Mouse (Mus musculus): Measurements from ENCODE around the gene Prdm16.

Gene Prdm16

DNA sequence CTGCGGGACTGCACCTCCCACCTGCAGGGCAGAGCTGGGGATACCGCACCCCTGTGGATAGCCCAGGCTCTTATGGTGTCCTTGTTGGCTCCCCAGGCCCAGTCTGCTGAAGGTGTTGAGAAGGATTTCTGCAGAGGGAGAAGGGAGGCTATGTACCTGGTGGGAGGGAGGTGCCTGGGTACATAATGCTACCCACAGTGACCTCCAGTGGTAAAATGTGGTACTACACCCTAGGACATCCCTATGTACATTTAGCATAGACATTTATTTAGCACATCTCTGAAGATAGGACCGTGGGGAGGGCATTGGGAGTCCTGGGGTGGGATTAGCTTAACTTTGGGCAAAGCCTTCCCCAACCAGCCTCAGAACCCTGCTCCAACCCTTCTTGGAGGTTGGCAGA is 363.7 kb downstream of the Prdm16 start:
- peak; percentile 85 for DNase-seq (ENCODE audit: low read depth, low spot score)

DNA sequence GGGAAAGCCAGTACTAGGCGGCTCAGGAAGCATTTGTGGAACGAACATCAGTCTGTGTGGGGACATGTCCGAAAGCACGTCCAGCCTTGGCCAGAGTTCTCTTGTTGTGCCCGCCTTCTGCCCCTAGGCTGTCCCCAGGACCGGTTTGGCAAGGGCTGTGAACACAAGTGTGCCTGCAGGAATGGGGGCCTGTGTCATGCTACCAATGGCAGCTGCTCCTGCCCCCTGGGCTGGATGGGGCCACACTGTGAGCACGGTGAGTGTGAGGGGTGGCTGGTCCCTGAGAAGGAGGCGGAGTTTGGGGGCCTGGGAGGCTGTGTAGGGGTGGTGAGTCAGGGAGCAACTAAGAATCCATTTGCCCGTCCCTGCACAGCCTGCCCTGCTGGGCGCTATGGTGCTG is 367.2 kb downstream of the Prdm16 start:
- DNase-seq (ENCODE audit: low read depth, low spot score): no peak

DNA sequence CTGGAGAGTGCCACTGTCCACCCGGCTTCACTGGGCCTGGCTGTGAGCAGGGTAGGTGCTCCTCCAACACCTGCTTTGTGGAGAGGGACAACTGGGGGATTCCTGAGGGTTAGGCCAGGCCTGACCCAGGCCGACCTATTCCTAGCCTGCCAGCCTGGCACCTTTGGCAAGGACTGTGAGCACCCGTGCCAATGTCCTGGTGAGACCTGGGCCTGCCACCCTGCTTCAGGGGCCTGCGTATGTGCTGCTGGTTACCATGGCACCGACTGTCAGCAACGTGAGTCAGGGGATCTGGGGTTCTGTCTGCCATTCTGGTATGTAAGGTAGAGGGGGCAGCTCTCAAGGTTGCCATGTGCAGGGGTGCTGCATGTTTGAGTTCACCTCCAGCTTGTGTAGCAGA is 369.2 kb downstream of the Prdm16 start:
- no peak for DNase-seq (ENCODE audit: low read depth, low spot score)
